Mouse (Mus musculus) monocyte, adult 5-6 weeks (primary cell): ENCODE measurements at regions not wholly inside any gene's neighbourhood (a gene's known extent, or its start where the extent isn't known, plus 50 kb on each side); places are given as distances from the start of the nearest gene placed in this dataset.

Experiments used
- ATAC-seq: fragments of 153-309, 156-312 bp; replicated peaks from 2 replicates; pipeline ENCODE4 v1.8.0; 2017; ENCODE audit warnings: mild to moderate bottlenecking; ENCODE audit not compliant: low TSS enrichment, insufficient number of reproducible peaks, severe bottlenecking, poor library complexity, low FRiP score

DNA sequence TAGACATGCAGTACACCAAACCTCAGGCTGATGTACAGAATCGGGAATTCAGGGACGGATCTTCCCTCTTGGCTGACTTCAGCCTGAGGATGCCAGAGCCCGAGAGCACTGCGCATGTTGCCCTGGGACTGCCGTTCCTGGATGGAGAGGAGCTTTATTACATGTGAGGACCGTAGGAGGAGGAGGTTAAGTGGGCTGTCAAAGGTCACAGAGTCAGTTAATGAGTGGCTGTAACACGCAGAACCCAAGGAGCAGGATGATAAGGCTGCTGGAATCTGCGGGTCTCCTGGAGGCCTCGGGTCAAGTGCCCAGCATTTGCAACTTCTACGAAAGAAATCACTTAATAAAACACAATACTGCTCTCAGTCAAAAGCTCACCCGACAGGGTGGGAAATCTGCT is 197.3 kb downstream of the Fam169b start:
- ATAC-seq = no peak

DNA sequence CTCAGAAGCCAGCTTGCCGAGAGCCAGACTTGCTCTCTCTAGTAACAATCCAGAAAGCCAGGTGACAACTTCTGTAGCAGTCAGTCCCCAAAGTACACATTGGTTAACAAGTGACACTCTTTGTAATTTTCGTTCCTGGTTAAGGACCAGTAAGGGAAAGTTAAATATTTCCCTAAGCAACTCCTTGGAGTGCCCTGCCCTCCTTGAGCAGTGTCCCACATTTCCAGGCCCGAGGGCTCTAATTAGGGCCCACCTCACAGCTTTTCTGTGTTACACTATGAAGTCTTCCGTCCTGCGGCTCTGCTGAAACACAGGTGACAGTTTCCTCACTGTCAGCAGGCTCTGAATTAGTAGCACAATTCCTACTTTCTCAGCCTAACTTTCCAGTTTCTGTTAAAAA is 194.9 kb downstream of the Fam169b start:
- no peak for ATAC-seq

DNA sequence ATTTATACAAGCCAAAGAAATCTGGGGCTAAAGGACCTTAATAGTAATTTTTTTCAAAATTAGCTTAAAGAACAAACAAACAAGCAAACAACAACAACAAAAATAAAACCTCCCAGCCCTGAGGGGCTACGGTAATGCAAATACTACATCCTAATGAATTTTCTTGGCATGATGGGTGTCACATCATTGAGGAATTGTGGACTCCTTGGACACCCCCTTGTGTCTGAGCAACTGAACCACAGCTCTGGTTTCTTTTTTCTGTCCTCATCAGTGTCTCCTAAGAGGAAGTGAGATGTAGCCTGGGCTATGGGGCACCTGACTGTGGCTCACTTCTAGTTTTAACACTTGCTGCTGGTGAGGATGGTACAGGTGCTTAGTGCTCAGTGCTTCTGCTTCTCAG is 184.2 kb downstream of the Fam169b start:
- ATAC-seq = no peak

DNA sequence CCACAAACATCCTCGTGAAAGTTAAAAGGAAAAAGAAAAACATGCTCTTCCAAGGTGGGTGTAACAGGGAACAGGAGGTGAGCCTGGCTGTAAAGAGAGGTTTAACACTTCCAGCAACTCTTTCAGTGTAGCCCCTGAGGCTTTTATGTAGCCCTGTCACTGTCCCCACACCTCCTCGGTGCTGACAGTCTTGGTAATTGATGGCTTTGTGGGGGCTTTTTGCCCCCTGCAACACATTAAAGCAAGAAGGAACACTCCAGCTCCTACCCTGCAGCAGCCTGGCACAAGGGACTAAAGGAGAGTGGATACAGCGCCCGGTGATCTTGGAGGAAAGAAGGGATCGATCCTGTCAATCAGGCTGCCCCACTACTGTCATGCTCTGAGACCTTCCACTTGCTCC is 181.8 kb downstream of the Fam169b start:
- ATAC-seq = no peak

DNA sequence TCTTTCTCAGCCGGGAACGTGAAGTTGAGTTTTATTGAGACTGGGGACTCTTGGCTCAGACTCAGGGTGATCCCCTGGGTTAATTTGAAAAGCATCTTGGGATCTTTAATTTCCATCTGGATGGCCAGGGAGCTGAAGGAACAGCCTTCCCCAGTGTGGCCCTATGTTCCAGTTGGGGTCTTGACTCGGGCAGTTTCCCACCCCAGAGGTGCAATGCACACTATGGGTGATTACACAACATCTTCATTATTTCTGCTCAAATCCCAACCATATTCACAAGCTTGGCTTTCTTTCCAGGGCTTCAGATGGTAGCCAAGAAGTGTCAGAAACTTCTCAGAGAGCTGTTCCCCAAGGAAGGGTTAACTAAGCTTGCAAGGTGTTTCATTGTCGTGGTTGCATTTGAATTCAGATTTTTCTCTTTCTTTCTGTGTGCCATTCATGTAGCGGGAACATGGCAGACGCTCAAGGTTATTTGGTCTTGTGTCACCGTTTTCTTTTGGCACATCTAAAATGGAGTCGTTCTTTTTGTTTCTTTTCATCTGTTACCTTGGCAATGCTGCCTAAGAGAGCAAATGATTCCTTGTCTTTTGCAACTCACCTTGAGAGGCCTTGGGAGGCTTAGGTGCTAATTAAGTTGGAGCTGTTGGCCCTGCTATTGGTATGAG is 179.5 kb downstream of the Fam169b start:
- no peak for ATAC-seq

DNA sequence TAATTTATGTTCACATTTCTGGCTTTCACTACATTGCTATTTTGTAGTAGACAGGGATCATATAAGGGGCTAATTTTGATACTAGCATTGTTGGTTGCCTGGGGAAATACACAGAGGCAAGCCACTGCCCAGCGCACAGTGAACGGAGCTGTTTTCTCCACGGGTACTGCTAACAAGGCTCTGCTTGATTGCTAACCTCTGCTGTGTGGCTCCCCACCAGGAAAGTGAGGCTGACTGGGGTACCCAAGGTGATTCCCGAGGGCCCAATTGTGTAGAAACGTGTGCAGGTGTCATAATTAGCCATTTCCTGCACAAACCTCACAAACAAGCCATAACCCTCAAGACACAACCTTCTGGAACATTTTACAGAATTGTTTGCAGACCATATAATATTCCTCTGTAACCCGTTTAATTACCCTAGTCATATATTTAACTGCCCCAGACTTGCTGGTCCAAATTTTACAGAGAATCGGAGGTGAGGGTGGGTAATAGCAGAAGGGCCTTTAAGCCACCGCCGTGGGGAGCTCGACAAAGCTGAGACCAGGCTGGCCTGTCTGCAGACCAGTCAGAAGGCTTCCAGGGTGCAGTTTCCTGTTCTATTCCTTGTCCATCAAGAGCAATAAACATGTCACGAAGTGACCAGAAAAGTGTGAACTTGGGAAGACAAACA is 170.9 kb downstream of the Fam169b start:
- no peak for ATAC-seq

DNA sequence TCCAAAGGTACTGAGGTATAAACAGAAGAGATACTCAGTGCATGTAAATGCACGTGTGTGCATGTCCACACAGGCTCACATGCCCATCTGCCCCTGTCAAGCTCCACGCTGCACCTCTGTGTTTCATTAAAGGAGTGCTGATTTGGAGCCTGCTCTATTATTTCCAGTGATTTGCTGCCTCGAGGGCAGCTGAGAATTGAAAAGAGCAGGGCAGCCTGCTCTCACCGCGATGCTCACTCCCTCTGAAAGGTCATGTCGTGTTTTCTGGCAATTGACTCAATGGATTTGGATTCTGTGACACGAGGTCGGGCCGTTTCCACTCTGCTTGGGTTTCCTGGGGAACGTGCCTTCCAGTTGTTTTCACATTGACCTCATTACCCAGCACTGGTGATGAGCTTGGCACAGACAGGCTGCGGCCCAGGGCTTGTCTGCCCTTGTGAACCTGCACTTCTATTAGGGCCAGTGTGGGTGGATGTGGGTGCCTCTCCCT is 167.1 kb downstream of the Fam169b start:
- no peak for ATAC-seq

DNA sequence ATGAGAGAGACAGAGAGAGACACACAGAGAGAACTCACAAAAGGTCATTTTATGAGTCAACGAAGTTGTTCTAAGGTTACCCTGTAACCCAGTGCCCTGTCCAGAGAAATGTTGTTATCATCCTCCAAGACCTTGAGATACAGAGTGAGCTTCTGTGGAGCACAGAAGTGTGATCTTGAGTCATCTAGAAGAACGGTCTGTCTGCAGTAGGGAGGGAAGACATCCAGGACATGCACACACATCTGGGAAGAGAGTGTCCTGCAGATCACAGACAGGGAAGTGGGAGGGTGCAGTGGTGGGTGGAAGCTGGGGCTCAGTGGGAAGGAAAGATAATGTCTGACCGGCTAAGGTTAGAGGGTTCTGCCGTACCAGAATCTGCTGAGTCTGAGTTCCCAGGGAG is 155.3 kb downstream of the Fam169b start:
- ATAC-seq = no peak

DNA sequence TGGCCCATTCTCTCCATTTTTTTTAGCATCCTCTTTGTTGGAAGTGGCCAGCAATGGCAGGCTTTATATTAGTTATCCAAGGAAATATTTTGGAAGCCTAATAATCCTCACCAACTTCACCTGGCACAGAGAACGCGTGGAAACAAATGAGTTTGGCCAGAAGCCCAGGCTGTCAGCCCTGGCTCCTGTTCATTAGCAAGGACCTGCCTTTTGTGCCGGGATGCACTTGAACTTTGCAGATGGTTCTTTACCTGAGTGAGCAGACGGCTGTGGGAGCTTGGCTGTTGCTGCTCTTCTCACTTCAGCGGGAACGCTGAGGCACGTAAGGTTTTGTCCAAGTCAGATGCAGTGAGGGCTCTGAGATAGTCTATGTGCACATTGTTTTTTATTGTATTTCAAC is 142.3 kb downstream of the Fam169b start:
- no peak for ATAC-seq

DNA sequence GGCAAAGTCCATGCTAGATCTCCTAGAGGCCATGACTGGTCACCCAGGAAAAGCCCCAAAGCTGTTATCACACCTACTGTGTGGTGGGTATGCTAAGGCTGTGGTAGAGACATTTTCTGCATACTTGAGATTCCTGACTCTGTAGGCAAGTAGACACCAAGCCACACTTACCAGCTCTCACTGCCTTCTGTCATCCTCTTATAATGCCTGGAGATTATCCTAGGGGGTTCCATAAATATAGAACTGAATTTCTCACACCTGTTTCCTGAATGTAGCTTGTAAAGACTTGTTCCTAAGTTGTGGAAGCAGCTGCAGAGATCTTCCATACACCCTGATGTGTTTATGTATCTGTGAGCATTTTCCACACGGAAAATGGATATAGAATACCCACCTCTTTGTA is 139.1 kb downstream of the Fam169b start:
- no peak for ATAC-seq
